Mouse (Mus musculus) limb, embryonic 14.5 days (tissue): ENCODE data around the gene Car3. TPM values are rescaled to one million over a fixed set of nuclear protein-coding genes. Genes with fewer than 3 reads are reported as not detected.
"Not testable (repeated sequence)": the region's sequence is repeated elsewhere in the genome, so short reads cannot be mapped to it uniquely, and the experiment has no call there.

Source experiments
- ATAC-seq: fragments of 200-750 bp; cut with Nextera tagmentation; 2 replicates; pipeline ENCODE4 v1.8.0; 2017; ENCODE audit warnings: low read depth, moderate number of reproducible peaks, moderate TSS enrichment; ENCODE audit not compliant: low FRiP score
- DNase-seq: peaks from one replicate; pipeline ENCODE4 v3.0.0-alpha.2; 2015; ENCODE audit warnings: low spot score
- H3K27ac ChIP-seq: fragments of 300-500 bp; sonication (generic); replicated peaks from 2 replicates; pipeline ENCODE4 v1.5.1; 2014; ENCODE audit warnings: low read depth, mild to moderate bottlenecking, low read length, moderate library complexity, mixed read lengths
- H3K27me3 ChIP-seq: fragments of 300-500 bp; sonication (generic); 2 replicates; pipeline ENCODE4 v1.6.1; 2014; ENCODE audit warnings: low read length, mixed read lengths; ENCODE audit not compliant: control insufficient read depth, insufficient read depth
- H3K36me3 ChIP-seq: fragments of 300-500 bp; sonication (generic); 2 replicates; pipeline ENCODE4 v1.6.1; 2014; ENCODE audit warnings: mild to moderate bottlenecking, low read length, moderate library complexity, mixed read lengths; ENCODE audit not compliant: control insufficient read depth, insufficient read depth
- H3K4me1 ChIP-seq: fragments of 300-500 bp; sonication (generic); 2 replicates; pipeline ENCODE4 v1.6.1; 2014; ENCODE audit warnings: antibody characterized with exemption, low read length, mixed read lengths; ENCODE audit not compliant: control insufficient read depth, insufficient read depth
- H3K4me2 ChIP-seq: fragments of 300-500 bp; sonication (generic); replicated peaks from 2 replicates; pipeline ENCODE4 v1.6.1; 2014; ENCODE audit warnings: low read depth, mild to moderate bottlenecking, low read length, moderate library complexity; ENCODE audit not compliant: severe bottlenecking
- H3K4me3 ChIP-seq: fragments of 300-500 bp; sonication (generic); replicated peaks from 2 replicates; pipeline ENCODE4 v1.5.1; 2014; ENCODE audit warnings: low read length
- H3K9ac ChIP-seq: fragments of 300-500 bp; sonication (generic); 2 replicates; pipeline ENCODE4 v1.6.1; 2014; ENCODE audit warnings: mild to moderate bottlenecking, low read depth, low read length, moderate library complexity; ENCODE audit not compliant: severe bottlenecking
- H3K9me3 ChIP-seq: fragments of 300-500 bp; sonication (generic); 2 replicates; pipeline ENCODE4 v1.6.1; 2016; ENCODE audit warnings: low read length; ENCODE audit not compliant: control insufficient read depth
- POLR2A ChIP-seq: fragments of 200-500 bp; IDR thresholded peaks from 2 replicates; pipeline ENCODE4 v1.8.0; 2012; ENCODE audit warnings: inconsistent platforms, mild to moderate bottlenecking, moderate library complexity, borderline replicate concordance; ENCODE audit not compliant: insufficient read depth, insufficient read length; ENCODE audit errors: extremely low read depth
- WGBS: fragments of 180-500 bp; shearing (Covaris S2); extraction: QIAGEN DNeasy Blood & Tissue Kit; methylation state at CpG from one replicate; pipeline ENCODE4 v1.1.7; 2014; 5-methylcytosine and 5-hydroxymethylcytosine counted together
- polyA plus RNA-seq, 2 experiments: library from polyadenylated mRNA; depleted of rRNA in 1 of 2; stranded (reverse) in 1 of 2; unstranded in 1 of 2; fragments of >200 nt; fragmentation: Nextera tagmentation in 1 of 2; extraction: Ambion mirVana in 1 of 2; gene quantifications; 2 replicates each; pipeline versions ENCODE4 v1.2.1 to v1.2.3; 2012 to 2014

Car3 gene
- polyA plus RNA-seq (2012; rRNA removed) (11.3 and 13.3 TPM in 2 replicates), polyA plus RNA-seq (2014; fragmentation: Nextera tagmentation; extraction: Ambion mirVana) (24.9 and 35.0 TPM in 2 replicates)

DNA sequence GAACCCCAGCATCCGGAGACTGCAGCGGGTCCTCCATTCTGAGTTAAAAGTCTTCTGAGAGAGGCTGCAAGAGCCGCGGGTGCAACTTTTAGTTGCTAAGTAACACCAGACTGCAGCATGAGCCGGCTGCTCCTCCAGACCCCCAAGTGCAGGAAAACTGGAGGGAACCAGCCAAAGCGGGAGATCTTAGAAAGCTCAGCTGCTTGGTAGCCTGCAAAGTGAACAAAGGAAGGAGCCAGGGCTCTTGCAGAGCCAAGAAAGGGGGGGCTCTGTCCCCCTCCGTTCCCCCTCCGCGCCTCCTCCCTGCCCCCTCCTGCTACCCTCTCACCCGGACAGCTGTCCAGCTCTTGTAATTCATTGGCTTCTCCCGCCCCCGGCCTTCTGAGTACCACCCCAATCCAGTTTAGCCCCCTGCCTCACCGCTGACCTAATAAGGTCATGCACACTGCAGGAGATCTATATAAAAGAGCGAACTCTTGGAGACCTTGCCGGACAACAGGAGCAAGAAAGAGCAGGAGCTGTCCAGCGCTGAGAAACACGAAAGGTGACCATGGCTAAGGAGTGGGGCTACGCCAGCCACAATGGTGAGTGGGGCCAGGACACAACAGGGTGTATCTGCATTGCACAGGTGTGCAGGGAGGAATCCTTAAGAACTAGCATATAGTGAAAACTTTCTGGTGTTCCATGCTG lies at the start of gene Car3:
Car3 (plus strand) TSS at position 491 of the 690 bp plus-strand sequence.
- Histone ChIP-seq H3K27me3 (no peaks in the 10 kb centered on the region), H3K9me3 (no peaks in the 10 kb centered on the region), H3K27ac (no peak within 1 kb of the TSS), H3K4me2 (peak within 1 kb of the TSS; percentile 61), H3K4me3 (peak within 1 kb of the TSS; percentile 26), H3K4me1 (peaks cover 12% of the 10 kb centered on the region; the same call in 1 of the 2 replicates), H3K36me3 (no peaks in the 10 kb centered on the region), H3K9ac (peak within 1 kb of the TSS; percentile 50)
- no peak for TF ChIP-seq POLR2A
- DNase-seq (peak; percentile 61), ATAC-seq (peak; percentile 63)
- 4% methylated on average over 14 of the region's 18 CpGs for WGBS

DNA sequence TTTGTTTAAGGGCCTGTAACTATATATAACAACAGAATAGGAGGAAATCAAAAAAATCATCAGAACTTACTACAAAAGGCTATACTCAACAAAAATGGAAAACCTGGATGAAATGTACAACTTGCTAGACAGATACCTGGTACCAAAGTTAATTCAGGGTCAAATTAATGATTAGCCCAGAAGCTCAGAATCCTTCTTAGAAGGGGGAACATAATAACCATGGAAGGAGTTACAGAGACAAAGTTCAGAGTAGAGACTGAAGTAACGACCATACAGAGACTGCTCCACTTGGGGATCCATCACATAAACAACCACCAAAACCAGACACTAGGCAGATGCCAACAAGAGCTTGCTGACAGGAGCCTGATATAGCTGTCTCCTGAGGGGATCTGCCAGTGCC lies 47.9 kb upstream of the Car3 start:
- H3K4me3 ChIP-seq, H3K9ac ChIP-seq, DNase-seq: not testable (repeated sequence)

DNA sequence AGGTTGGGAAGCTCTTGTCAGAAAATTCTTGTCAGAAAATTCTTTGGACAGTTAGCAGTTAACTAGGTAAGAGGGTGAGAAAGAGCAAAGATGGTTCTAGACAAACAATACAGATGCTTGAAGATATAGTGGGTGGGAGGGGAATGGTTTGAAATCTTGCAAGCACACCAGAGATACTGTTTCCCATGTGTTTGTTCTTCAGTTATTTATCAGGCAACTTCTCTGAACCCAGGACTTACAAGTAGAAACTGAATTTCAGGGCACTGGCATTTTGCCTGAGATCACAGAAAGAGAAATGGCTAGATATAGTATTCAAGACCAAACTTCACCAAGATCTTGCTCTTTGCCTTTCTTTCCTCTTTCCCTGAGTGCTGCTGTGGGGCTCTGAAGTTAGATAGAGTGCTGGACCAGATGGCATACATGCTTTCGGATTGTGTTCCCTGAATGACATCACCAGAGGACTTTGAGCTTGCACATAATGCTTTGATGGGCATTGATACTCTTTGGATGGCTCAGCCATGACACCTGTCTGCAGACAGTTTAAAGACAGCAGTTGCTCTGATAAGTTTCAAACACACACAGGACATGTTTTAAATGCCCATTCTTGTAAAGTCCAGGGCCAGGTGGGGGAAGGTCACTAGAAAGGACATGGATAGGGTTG lies 43.3 kb upstream of the Car3 start:
- ATAC-seq (no peak), DNase-seq (no peak)
- Histone ChIP-seq H3K27ac (no peak overlapping the region), H3K4me2 (no peak overlapping the region), H3K9me3 (no peaks in the 10 kb centered on the region), H3K27me3 (no peaks in the 10 kb centered on the region), H3K4me3 (no peak overlapping the region), H3K4me1 (no peaks in the 10 kb centered on the region), H3K36me3 (no peaks in the 10 kb centered on the region), H3K9ac (no peak overlapping the region)
- 87% methylated on average over 1 of the region's 1 CpGs for WGBS
- no peak for TF ChIP-seq POLR2A

More for the DNA sequence above, 47.9 kb upstream of the Car3 start:
- not testable (repeated sequence) for H3K27me3 ChIP-seq, ATAC-seq, H3K4me1 ChIP-seq, H3K36me3 ChIP-seq, H3K27ac ChIP-seq, H3K4me2 ChIP-seq, H3K9me3 ChIP-seq
- 70% methylated on average over 1 of the region's 1 CpGs for WGBS

DNA sequence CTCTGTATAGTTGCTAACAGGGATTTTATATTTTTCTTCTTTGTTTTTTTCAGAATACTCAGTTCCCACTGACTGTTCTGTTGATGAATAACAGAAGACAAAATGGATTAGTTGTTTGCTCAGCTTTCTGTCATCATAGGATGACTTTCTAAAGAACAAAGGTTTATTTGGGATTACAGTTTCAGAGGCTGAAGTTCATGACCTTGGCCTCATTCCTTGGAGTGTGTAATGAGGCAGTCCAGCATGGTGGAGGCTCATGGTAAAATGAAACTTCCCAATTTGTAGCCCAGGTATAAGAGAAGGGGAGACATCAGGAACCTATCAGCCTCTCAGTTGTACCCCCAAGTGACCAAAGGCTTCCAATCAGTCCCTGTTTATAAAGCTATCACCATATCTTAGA lies 34.4 kb upstream of the Car3 start:
- Histone ChIP-seq H3K27ac (no peak overlapping the region), H3K4me1 (no peaks in the 10 kb centered on the region), H3K27me3 (no peaks in the 10 kb centered on the region), H3K4me3 (no peak overlapping the region), H3K4me2 (no peak overlapping the region), H3K9me3 (no peaks in the 10 kb centered on the region), H3K36me3 (no peaks in the 10 kb centered on the region), H3K9ac (no peak overlapping the region)
- DNase-seq (no peak), ATAC-seq (no peak)
- no peak for TF ChIP-seq POLR2A

DNA sequence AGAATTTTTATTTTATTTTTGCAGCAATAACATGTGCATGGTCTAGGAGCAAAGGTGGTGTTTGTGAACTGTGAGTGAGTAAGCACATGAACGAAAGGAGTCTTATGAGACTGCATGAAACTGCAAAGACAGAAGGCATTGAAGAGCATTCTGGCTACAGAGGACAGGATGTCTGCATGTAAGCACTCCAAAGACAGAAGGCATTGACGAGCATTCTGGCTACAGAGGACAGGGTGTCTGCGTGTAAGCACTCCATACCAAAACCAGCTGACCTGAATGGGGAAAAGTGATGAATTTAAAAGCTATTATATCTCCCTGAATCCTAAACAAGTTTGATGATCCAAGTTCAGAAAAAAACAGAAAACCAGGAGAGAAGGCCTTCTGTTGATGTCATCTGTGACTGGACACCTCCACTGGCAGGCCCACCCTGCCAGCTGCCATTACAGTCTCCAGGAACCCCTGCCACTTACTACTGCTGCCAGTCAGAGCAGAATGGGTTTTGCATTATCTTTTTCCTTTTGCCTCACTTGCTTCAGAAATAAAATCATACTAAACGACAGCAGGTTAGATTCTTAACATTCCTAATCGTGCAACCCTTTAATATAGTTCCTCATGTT lies 32.0 kb upstream of the Car3 start:
- Histone ChIP-seq H3K4me1 (no peaks in the 10 kb centered on the region), H3K27me3 (no peaks in the 10 kb centered on the region), H3K27ac (no peak overlapping the region), H3K9ac (no peak overlapping the region), H3K9me3 (no peaks in the 10 kb centered on the region), H3K4me3 (no peak overlapping the region), H3K36me3 (no peaks in the 10 kb centered on the region), H3K4me2 (no peak overlapping the region)
- 80% methylated on average over 5 of the region's 5 CpGs for WGBS
- no peak for TF ChIP-seq POLR2A
- ATAC-seq (no peak), DNase-seq (no peak)
